Mouse (Mus musculus): Measurements from ENCODE around the gene Wdfy2. TPM values are rescaled to one million over a fixed set of nuclear protein-coding genes. Genes with fewer than 3 reads are reported as not detected.

Wdfy2 gene
- total and polyA plus RNA-seq, 3 experiments = 2.7 to 4.1 TPM; not detected in 1

DNA sequence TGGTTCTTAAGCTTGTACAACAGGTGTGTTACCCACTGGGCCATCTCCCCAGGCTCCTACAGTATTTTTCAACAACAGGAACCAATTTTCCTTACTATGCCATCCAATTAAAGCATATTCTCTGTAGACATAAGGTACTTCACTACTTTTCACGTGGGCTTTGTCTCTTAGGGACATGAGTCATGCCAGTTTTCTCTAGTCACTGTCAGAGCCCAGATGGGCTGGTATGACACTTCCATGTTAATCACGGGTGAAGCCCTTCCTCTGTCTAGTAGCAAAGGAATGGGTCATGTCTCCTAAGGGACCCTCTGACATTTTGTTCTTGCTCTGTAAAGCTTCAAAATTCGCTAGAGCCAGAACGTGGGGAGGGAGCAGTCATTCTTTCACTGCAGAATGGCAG is 73.4 kb downstream of the Wdfy2 start:
- Histone ChIP-seq H3K4me1 (ENCODE audit: control insufficient read depth in 1 of 2, insufficient read depth in 2 of 2, low read length in 2 of 2) (no peaks in the 10 kb centered on the region), H3K27ac (ENCODE audit: control insufficient read depth, low read depth, low read length) (no peak overlapping the region), H3K79me2 (ENCODE audit: control insufficient read depth, insufficient read depth, low read length, poor library complexity) (no peaks in the 10 kb centered on the region), H3K4me3 (ENCODE audit: control insufficient read depth in 1 of 2, insufficient read depth in 1 of 2, low read depth in 2 of 2, low read length in 2 of 2) (no peak overlapping the region), H3K9ac (ENCODE audit: control insufficient read depth, low read depth, low read length, poor library complexity, severe bottlenecking) (no peak overlapping the region), H3K27me3 (ENCODE audit: control insufficient read depth in 1 of 2, insufficient read depth in 2 of 2, low read length in 2 of 2) (no peaks in the 10 kb centered on the region), H3K36me3 (ENCODE audit: control insufficient read depth in 1 of 2, insufficient read depth in 2 of 2, low read length in 2 of 2) (no peaks in the 10 kb centered on the region), H3K9me3 (replicated peaks; ENCODE audit: insufficient read depth, low read length) (no peaks in the 10 kb centered on the region)
- DNase-seq (ENCODE audit: low read depth, low spot score) = no peak
- TF ChIP-seq GATA1 (IDR thresholded peaks at IDR 0.05; ENCODE audit: low read depth, low read length) = no peak
- TF ChIP-seq MYB (IDR thresholded peaks at IDR 0.05; ENCODE audit: low read depth, low read length) = no peak
- TF ChIP-seq UBTF (IDR thresholded peaks at IDR 0.05; ENCODE audit: borderline replicate concordance, insufficient read depth, low read depth, low read length) = no peak
- no peak for TF ChIP-seq USF1 (IDR thresholded peaks at IDR 0.05; ENCODE audit: low read depth, low read length)
- TF ChIP-seq E2F4 (IDR thresholded peaks at IDR 0.05; ENCODE audit: borderline replicate concordance, low read depth, low read length) = no peak
- no peak for TF ChIP-seq POLR2AphosphoS5 (IDR thresholded peaks at IDR 0.05; ENCODE audit: borderline replicate concordance, low read depth, low read length)
- TF ChIP-seq POLR2AphosphoS2 (IDR thresholded peaks at IDR 0.05; ENCODE audit: low read length) = no peak
- TF ChIP-seq POLR2A (IDR thresholded peaks at IDR 0.05; ENCODE audit: control insufficient read depth in 1 of 2, insufficient read depth in 1 of 2, low read depth in 1 of 2, low read length in 2 of 2, poor library complexity in 1 of 2) = no peak
- TF ChIP-seq RCOR1 (IDR thresholded peaks at IDR 0.05; ENCODE audit: low read depth, low read length) = no peak
- no peak for TF ChIP-seq KAT2A (conservative IDR thresholded peaks at IDR 0.05; ENCODE audit: low read depth, low read length)
- no peak for TF ChIP-seq ZKSCAN1 (IDR thresholded peaks at IDR 0.05; ENCODE audit: low read depth, low read length)
- no peak for TF ChIP-seq USF2 (IDR thresholded peaks at IDR 0.05; ENCODE audit: borderline replicate concordance in 1 of 2, insufficient read depth in 1 of 2, low read depth in 1 of 2, low read length in 2 of 2)
- TF ChIP-seq TBP (IDR thresholded peaks at IDR 0.05; ENCODE audit: low read depth, low read length) = no peak

DNA sequence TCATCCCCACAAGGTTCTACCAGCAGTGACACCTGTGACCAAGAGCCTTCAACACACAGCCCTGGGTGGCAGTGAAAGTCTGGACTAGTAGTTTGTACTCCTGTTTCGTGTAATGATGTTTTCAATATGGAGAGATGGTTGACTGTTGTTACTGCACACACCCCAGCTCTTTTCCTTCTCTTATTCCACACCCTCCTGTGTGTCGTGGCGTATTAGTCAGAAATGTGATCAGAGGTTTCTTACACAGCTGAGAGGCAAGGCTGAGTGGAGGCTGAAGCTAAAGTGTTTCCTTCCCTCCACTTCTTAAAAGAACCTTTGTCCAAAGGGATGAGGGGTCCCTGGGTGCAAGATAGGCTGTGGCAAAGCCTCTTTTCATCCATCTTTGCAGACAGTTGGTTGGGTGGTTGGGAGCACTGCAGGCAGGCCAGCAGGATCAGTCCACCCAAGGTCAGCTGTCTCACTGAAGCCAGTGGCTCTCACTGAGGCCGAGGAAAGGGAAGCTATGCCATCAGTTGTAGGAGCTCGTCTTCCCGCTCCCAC is 77.7 kb downstream of the Wdfy2 start:
- no peaks in the 10 kb centered on the region for H3K79me2 ChIP-seq (ENCODE audit: control insufficient read depth, insufficient read depth, low read length, poor library complexity)
- H3K4me3 ChIP-seq (ENCODE audit: control insufficient read depth in 1 of 2, insufficient read depth in 1 of 2, low read depth in 2 of 2, low read length in 2 of 2) = no peak overlapping the region
- H3K27me3 ChIP-seq (ENCODE audit: control insufficient read depth in 1 of 2, insufficient read depth in 2 of 2, low read length in 2 of 2) = no peaks in the 10 kb centered on the region
- no peak overlapping the region for H3K9ac ChIP-seq (ENCODE audit: control insufficient read depth, low read depth, low read length, poor library complexity, severe bottlenecking)
- no peak overlapping the region for H3K27ac ChIP-seq (ENCODE audit: control insufficient read depth, low read depth, low read length)
- H3K36me3 ChIP-seq (ENCODE audit: control insufficient read depth in 1 of 2, insufficient read depth in 2 of 2, low read length in 2 of 2) = no peaks in the 10 kb centered on the region
- 0 out of 4 replicates have a peak, but pooled peaks cover 0 to 1% of the 10 kb centered on the region in 2 experiments for H3K4me1 ChIP-seq (ENCODE audit: control insufficient read depth in 1 of 2, insufficient read depth in 2 of 2, low read length in 2 of 2)
- TF ChIP-seq RCOR1 (IDR thresholded peaks at IDR 0.05; ENCODE audit: low read depth, low read length) (no peak), SIN3A (IDR thresholded peaks at IDR 0.05; ENCODE audit: low read length) (no peak), CTCF (IDR thresholded peaks at IDR 0.05 in 2 of 3, conservative IDR thresholded peaks at IDR 0.05 in 1 of 3; ENCODE audit: control insufficient read depth in 1 of 3, insufficient read depth in 1 of 3, low read depth in 2 of 3, low read length in 3 of 3, poor library complexity in 1 of 3, severe bottlenecking in 1 of 3) (no peak), ETS1 (IDR thresholded peaks at IDR 0.05; ENCODE audit: low read depth, low read length) (no peak), USF2 (IDR thresholded peaks at IDR 0.05; ENCODE audit: borderline replicate concordance in 1 of 2, insufficient read depth in 1 of 2, low read depth in 1 of 2, low read length in 2 of 2) (no peak), TAL1 (IDR thresholded peaks at IDR 0.05; ENCODE audit: low read length) (no peak), POLR2AphosphoS5 (IDR thresholded peaks at IDR 0.05; ENCODE audit: borderline replicate concordance, low read depth, low read length) (no peak), GATA1 (IDR thresholded peaks at IDR 0.05; ENCODE audit: low read depth, low read length) (no peak), MEF2A (IDR thresholded peaks at IDR 0.05; ENCODE audit: extremely low read depth, insufficient replicate concordance, low read depth, low read length, poor library complexity, severe bottlenecking) (no peak)
- no peak for DNase-seq (ENCODE audit: low read depth, low spot score)
- no peaks in the 10 kb centered on the region for H3K9me3 ChIP-seq (replicated peaks; ENCODE audit: insufficient read depth, low read length)

Measured in MEL (cell line).